Mouse (Mus musculus): ENCODE results near the gene Gpr26. TPM values are rescaled to one million over a fixed set of nuclear protein-coding genes. Genes with fewer than 3 reads are reported as not detected.

The Gpr26 gene
- total RNA-seq (2021): not detected
- long read RNA-seq, experiment 1: 0 reads
- long read RNA-seq, experiment 2: 0 reads

- DNase-seq (ENCODE audit: low spot score in 2 of 2): no peak
Measured at GRCm38 (mm10) chr7:131966023-131966915, at the start of gene Gpr26. Gene Gpr26, plus strand, starts transcription at chr7:131966460.

GRCm38 (mm10) chr7:131917384-131917783, 48.9 kb upstream of the Gpr26 start:
- no peak for DNase-seq (ENCODE audit: low spot score in 2 of 2)

- DNase-seq (ENCODE audit: low spot score in 2 of 2): no peak
Measured at GRCm38 (mm10) chr7:131927288-131928050, 38.8 kb upstream of the Gpr26 start.

DNA sequence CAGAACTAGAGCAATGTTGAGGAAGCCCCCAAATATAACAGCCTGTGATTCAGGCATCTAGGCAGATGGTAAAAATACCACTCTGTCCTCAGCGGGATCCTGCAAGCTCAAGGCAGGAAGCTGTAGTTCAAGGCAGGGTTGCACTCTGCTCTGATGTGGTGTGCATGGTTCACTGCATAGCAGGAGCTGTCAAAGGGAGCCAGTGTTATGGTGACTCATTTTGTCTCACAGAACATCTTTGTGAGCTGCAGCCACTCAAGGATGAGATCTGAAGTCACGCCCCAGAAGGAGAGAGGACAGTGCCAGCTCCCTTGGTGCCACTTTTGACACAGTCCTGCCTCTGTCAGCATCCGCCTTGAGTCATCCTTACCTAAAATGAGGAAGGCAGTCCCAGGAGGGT, 28.6 kb upstream of the Gpr26 start:
- no peak for DNase-seq (ENCODE audit: low spot score in 2 of 2)

DNA sequence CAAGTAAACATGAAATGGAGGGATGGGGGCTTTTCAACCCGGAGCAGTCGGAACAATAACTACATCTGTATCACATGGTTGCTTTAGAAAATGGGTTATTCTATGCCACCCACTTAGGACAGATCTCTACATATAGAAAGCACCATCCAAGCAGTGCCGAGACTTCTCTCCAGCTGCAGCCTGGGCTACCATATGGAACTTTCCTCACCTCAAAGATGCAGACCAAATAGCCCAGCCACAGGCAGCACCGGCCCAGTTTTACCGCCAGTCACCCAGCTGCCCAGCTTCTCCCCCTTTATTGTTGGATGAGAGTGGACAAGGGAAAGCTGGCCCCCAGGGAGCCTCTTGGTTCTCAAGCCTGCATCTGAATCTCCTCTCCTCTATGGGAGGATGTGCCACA, 15.1 kb upstream of the Gpr26 start:
- no peak for DNase-seq (ENCODE audit: low spot score in 2 of 2)

- DNase-seq (ENCODE audit: low spot score in 2 of 2): no peak
Measured at GRCm38 (mm10) chr7:131953402-131953801, 12.9 kb upstream of the Gpr26 start.

- no peak for DNase-seq (ENCODE audit: low spot score in 2 of 2)
Measured at GRCm38 (mm10) chr7:131958705-131959104, 7.6 kb upstream of the Gpr26 start.

- peak in 1 of 2 experiments; percentile 50 for DNase-seq (ENCODE audit: low spot score in 2 of 2)
Measured at GRCm38 (mm10) chr7:131960551-131960950, 5.7 kb upstream of the Gpr26 start.

DNA sequence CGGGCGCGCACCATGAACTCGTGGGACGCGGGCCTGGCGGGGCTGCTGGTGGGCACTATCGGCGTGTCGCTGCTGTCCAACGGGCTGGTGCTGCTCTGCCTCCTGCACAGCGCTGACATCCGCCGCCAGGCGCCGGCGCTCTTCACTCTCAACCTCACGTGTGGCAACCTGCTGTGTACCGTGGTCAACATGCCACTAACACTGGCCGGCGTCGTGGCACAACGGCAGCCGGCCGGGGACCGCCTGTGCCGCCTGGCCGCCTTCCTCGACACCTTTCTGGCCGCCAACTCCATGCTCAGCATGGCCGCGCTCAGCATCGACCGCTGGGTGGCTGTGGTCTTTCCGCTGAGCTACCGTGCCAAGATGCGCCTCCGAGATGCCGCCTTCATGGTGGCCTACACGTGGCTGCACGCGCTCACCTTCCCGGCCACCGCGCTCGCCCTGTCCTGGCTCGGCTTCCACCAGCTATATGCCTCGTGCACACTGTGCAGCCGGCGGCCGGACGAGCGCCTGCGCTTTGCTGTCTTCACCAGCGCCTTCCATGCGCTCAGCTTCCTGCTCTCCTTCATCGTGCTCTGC, 745 bp downstream of the Gpr26 start:
- DNase-seq (ENCODE audit: low spot score in 2 of 2): no peak

DNA sequence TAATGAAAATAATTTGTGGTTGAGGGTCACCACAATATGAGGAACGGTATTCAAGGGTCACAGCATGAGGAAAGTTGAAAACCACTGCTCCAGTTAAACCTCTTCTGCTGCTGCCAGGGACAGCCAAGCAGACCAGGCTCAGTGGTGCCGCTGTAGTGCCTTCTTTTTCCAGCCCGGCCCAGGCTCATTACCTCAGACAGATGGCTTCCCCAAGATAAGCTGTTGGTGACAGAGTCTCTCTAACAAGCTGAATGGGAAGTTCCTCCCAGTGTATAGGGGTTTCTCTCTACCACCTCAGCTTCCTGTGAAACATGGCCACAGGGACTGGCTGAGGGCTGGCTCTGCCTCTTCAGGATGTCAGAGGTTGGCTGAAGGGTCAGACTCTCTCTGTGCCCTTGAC, 4.0 kb downstream of the Gpr26 start:
- DNase-seq (ENCODE audit: low spot score in 2 of 2): no peak

GRCm38 (mm10) chr7:131975867-131976266, 9.6 kb downstream of the Gpr26 start:
- no peak for DNase-seq (ENCODE audit: low spot score in 2 of 2)

- no peak for DNase-seq (ENCODE audit: low spot score in 2 of 2)
Measured at GRCm38 (mm10) chr7:131978609-131979008, 12.3 kb downstream of the Gpr26 start.

DNA sequence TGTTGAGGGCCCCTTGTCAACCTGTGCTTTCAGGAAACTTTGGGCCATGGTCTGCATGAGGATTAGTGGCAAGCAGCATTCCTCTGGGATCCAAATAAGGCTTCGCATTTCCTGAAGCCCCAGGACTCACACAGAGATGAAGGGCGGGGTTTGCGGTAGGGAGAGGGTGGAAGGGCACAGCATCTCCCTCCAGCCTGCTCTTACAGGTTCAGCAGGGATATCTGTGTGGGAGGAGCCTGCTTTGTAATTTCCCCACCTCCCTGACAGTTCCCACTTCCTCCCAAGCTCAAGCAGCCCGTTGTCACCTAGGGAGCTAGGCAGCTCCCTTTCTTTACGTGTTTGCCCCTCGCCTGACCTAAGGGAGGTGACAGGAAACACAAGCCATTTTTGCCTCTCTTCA, 22.8 kb downstream of the Gpr26 start:
- DNase-seq (ENCODE audit: low spot score in 2 of 2): no peak

- no peak for DNase-seq (ENCODE audit: low spot score in 2 of 2)
Measured at GRCm38 (mm10) chr7:131992226-131992625, 26.0 kb downstream of the Gpr26 start.

GRCm38 (mm10) chr7:131992873-131993272, 26.6 kb downstream of the Gpr26 start:
- DNase-seq (ENCODE audit: low spot score in 2 of 2): no peak

- DNase-seq (ENCODE audit: low spot score in 2 of 2): no peak
Measured at GRCm38 (mm10) chr7:132005996-132006696, 39.9 kb downstream of the Gpr26 start.

- DNase-seq (ENCODE audit: low spot score in 2 of 2): no peak
Measured at GRCm38 (mm10) chr7:132009002-132009401, 42.7 kb downstream of the Gpr26 start.

DNA sequence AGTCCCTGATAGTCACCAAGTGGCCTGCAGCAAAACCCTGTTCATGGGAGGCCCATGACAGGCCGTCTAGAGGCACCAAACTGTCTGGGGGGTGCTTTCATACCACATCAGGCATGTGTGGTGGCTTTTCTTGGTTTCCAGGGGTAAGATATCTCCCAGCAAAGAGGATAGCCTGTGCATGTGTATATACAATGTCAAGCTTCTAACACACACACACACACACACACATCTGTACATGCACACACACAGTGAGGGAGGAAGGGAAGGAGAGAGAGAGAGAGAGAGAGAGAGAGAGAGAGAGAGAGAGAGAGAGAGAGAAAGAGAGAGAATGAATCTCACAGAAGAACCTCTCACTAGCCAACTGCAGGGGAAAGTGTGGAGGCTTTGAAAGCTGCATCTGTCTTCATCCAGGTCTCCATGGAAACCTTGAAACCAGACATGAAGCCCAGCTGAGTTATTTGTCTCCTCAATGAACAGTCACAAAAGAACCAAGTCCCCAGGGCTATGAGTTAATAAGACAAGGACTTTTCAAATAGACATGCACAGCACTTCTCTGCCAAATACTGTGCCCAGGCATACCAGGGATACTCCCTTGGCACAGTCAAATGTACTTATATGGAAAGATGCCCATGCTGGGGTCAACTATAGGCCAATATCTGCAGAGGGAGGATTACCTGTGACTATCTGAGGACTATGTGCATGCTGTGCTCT, 46.9 kb downstream of the Gpr26 start:
- no peak for DNase-seq (ENCODE audit: low spot score in 2 of 2)

- no peak for DNase-seq (ENCODE audit: low spot score in 2 of 2)
Measured at GRCm38 (mm10) chr7:132013970-132014369, 47.7 kb downstream of the Gpr26 start.

DNA sequence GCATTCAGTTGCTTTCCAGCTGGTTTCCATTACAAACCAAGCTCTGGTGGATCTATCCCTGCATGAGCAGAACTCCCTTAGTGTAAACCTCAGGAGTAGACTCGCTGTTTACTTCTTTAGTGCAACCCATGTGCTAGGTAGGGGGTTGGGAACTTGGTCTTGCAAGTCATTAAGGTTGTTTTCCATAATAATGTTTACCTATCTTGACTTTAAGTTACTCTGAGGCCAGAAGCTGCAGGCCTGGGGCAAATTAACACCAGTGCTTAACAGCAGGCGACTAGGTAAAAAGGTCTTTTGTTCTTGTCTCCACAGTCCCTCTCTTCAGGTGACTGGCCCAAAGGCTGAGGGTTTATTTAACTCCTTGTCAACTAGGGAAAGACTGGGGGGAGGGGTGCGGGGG, 48.9 kb downstream of the Gpr26 start:
- DNase-seq (ENCODE audit: low spot score in 2 of 2): no peak

- no peak for DNase-seq (ENCODE audit: low spot score in 2 of 2)
Measured at GRCm38 (mm10) chr7:132015933-132016332, 49.7 kb downstream of the Gpr26 start.
